Mouse (Mus musculus) monocyte, adult 2 months (primary cell): Measurements from ENCODE around the gene Tapt1.

Source experiments
- DNase-seq, 2 experiments: peaks; one replicate each; pipeline ENCODE4 v3.0.0; 2022; ENCODE audit warnings: low spot score in 2 of 2, low read depth in 1 of 2

Gene Tapt1

GRCm38 (mm10) chr5:44199109-44199508 is 27.3 kb downstream of the Tapt1 start:
- DNase-seq: no peak

GRCm38 (mm10) chr5:44198471-44198870 is 28.0 kb downstream of the Tapt1 start:
- no peak for DNase-seq

GRCm38 (mm10) chr5:44197806-44198205 is 28.6 kb downstream of the Tapt1 start:
- no peak for DNase-seq

- no peak for DNase-seq
These were observed 30.3 kb downstream of the Tapt1 start for GRCm38 (mm10) chr5:44196167-44196566.

GRCm38 (mm10) chr5:44187370-44187769 is 39.1 kb downstream of the Tapt1 start:
- DNase-seq: no peak

GRCm38 (mm10) chr5:44181669-44182068 is 44.8 kb downstream of the Tapt1 start:
- DNase-seq: no peak

GRCm38 (mm10) chr5:44180450-44180849 is 46.0 kb downstream of the Tapt1 start:
- DNase-seq: no peak

- no peak for DNase-seq
These were observed 52.4 kb downstream of the Tapt1 start for GRCm38 (mm10) chr5:44174046-44174445.

- DNase-seq: no peak
These were observed 59.6 kb downstream of the Tapt1 start for GRCm38 (mm10) chr5:44166866-44167265.

GRCm38 (mm10) chr5:44165854-44166253 is 60.6 kb downstream of the Tapt1 start:
- no peak for DNase-seq

GRCm38 (mm10) chr5:44164233-44164776 is 62.1 kb downstream of the Tapt1 start:
- no peak for DNase-seq

GRCm38 (mm10) chr5:44163318-44163717 is 63.1 kb downstream of the Tapt1 start:
- DNase-seq: no peak

- DNase-seq: no peak
These were observed 63.6 kb downstream of the Tapt1 start for GRCm38 (mm10) chr5:44162786-44163185.

- no peak for DNase-seq
These were observed 66.6 kb downstream of the Tapt1 start for GRCm38 (mm10) chr5:44159679-44160438.

- no peak for DNase-seq
These were observed 67.2 kb downstream of the Tapt1 start for GRCm38 (mm10) chr5:44159231-44159630.

GRCm38 (mm10) chr5:44158458-44158857 is 68.0 kb downstream of the Tapt1 start:
- no peak for DNase-seq

GRCm38 (mm10) chr5:44157760-44158159 is 68.7 kb downstream of the Tapt1 start:
- DNase-seq: no peak

- DNase-seq: no peak
These were observed 73.4 kb downstream of the Tapt1 start for GRCm38 (mm10) chr5:44153050-44153449.

- no peak for DNase-seq
These were observed 74.9 kb downstream of the Tapt1 start for GRCm38 (mm10) chr5:44151327-44152051.

GRCm38 (mm10) chr5:44147732-44148131 is 78.7 kb downstream of the Tapt1 start:
- no peak for DNase-seq

GRCm38 (mm10) chr5:44146437-44147332 is 79.7 kb downstream of the Tapt1 start:
- DNase-seq: no peak
